Mouse (Mus musculus) kidney, postnatal 36 days (tissue): ENCODE measurements around the gene Cat.

Experiments used
- DNase-seq, 2 experiments: peaks; one replicate each; pipeline ENCODE4 v3.0.0; 2021 to 2022; ENCODE audit warnings: mixed read lengths in 2 of 2

Cat gene

DNA sequence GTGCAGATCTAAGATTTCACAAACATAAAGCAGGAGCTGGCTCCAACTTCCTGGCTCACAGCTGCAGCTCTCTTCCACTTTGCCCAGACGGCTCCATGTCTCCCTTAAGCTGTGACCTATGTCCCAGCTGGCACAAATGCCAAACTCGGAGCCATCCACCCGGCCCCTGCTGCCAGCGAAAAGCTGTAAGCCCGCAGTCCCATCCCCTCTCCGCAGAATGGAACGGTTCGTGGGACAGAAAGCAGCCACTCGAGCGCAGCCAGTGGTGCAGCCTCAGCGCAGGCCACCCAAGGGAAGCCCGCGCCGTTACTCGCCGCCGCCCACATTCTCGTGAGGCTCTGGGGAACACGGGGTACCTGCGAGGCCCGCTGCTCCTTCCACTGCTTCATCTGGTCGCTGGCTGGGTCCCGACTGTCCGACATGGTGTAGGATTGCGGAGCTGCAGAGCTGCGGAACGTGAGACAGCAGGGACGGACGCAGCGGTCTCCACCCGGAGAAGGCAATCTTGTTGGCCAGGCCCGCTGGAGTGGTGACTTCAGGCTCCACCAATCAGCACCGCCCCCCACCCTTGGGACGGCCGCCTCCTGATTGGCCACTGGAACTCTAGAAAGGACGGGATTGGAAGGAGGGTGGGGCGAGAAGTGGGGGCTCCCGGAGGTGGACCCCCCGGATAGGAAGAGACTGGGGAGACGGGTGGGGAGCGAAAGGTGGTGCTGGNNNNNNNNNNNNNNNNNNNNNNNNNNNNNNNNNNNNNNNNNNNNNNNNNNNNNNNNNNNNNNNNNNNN is at the start of gene Cat:
Gene Cat, minus strand, starts transcription at position 544 of the 785 bp plus-strand sequence.
- DNase-seq = peak; percentile 98

DNA sequence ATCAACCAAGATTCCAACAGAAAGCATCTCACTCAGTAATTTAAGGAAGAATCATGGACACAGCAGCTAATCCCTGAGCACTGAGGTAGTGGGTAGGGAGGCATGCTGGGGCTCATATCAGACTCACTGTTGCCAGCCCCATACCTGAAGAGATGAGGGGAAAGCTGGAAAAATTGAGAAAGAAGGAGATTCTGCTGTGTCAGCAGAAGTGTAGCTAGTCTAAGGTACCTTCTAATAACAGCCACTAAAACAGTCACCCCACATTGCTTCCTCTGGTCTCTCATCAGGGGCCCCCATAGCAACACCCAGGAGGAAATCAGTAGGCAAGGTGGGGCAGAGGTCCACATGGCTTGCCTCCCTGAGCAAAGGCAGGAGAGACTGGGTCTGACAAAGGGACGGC is 40.6 kb upstream of the Cat start:
- DNase-seq = no peak

GRCm38 (mm10) chr2:103516472-103516871 is 31.5 kb upstream of the Cat start:
- DNase-seq = no peak

- DNase-seq = no peak
These were observed 30.7 kb upstream of the Cat start for GRCm38 (mm10) chr2:103515513-103516180.

GRCm38 (mm10) chr2:103512066-103512795 is 27.3 kb upstream of the Cat start:
- no peak for DNase-seq

DNA sequence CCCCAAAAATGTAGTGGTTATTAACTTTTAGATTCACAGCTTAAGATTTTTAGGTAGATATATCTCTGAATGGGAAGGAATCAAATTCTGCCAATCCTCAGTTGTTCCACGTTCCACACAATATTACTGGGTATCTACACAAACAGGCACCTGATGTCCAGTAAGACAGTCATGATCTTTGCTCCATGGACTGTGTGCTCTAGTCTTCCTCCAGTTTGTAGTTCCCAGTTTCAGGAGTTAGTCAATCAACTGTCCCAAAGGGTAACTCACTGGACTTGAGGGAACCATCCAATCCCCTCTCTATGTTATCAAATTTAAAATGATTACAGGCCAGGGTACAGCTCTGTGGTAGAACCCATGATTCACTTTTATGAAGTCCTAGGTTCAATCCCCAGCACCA is 26.7 kb upstream of the Cat start:
- DNase-seq = no peak

DNA sequence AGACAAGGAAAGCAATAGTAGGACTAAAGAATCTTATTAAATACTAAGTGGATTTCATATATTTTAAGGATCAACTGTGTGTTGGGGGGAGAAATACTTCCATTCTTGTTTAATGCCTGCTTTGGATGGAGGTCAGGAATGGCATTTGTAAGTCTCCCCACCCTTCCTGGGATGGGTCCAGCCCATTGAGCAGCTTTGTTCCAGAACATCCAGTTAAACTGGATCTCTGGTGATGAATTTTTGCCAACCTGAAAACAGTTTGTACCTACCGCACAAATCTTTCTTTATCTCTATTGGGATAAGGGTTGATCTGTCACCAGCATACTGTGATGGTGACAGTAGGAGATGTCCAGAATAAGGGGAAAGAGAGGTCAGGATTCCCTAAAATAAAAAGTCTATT is 26.1 kb upstream of the Cat start:
- DNase-seq = no peak

DNA sequence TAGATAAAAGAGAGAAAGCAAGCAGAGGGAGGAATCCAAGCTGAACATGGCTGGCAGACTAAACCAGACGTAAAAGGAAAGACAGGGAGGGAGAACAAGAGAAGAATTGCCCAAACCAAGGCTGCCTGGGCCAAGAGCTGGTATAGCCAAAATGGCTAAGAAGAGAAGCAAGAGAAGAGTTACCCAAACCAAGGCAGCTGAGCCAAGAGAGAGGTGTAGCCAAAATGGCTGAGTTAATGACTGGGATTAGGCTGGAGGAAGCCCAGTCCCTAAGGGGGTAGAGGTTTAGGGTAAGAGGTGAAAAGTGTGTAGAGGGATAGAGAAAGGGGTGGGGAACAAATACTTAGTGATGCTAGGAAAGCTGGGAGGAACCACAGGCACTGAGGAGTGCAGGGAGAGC is 22.7 kb upstream of the Cat start:
- DNase-seq = no peak

DNA sequence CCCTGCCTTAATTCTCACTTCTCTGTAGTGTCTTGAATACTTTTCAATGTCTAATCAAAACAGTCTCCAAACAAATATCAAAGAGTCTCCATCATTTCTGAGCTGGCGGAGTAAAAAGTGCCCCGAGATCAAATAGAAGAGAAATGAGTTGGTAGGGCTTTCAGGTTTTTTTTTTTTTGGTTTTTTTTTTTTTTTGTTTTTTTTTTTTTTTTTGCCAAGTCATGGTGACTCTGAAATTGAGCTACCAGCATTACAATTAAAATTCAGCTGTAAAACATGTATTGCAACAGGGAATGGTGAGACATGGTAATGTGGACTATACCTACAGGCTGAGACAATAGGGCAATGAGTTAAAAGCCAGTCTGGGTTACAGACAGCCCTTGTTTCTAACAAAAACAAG is 21.0 kb upstream of the Cat start:
- DNase-seq = no peak

GRCm38 (mm10) chr2:103504463-103504862 is 19.5 kb upstream of the Cat start:
- DNase-seq = no peak

GRCm38 (mm10) chr2:103500769-103501168 is 15.8 kb upstream of the Cat start:
- no peak for DNase-seq

DNA sequence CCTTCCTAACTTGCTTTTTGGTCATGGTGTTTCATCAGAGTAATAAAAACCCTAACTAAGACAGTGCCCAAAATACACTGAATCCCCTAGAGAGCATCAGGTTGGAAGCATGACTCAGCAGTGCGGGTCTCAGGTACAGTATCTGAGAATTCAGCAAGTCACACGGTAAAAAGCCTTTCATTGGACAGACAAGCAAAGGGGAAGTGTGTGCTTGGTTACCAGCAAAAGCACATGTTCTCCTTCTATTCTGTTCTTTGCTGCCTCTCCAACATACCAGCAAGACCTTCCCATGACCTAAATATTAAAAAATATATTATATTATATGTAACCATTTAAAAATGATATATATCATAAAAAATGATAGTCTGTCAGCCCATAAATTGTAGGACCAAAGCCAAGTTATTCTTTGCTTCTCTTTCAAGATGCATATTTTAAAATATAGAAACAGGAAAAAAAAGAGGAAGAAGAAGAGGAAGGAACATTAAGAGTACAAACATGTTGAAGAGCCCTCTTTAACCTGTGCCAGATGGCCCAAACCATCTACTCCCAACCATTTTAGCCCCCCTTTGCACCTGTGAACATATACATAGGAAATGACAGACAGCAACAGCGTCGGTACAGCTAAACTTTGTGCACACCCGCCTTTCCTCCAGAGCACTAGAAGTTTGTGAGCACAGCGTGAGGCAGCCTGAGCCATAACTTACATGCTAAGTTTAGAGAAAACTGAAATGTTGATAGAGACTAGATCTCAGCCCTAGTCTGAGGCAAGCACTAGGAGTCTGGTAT is 10.9 kb upstream of the Cat start:
- no peak for DNase-seq

DNA sequence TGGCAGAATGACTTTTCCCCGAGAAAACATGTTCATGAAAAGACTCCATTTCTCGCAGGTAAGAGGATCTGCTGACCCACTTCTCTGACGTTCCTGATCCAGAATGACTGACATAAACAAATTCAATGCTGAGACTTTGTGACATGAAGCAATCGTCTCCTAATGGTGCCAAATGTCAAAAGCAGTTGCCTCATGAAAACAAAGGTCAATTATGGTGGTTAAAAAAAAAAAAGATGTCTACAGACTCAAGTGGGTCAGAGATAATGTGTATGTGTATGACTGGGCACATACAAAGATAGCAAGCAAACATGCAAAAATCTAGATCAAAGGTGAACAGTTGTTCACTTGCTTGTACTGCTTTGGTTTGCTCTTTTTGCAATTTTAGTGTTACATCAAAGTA is 8.9 kb upstream of the Cat start:
- no peak for DNase-seq

GRCm38 (mm10) chr2:103492526-103492925 is 7.6 kb upstream of the Cat start:
- no peak for DNase-seq

GRCm38 (mm10) chr2:103483986-103484520 is 907 bp downstream of the Cat start:
- DNase-seq = peak in 1 of 2 experiments; percentile 28

DNA sequence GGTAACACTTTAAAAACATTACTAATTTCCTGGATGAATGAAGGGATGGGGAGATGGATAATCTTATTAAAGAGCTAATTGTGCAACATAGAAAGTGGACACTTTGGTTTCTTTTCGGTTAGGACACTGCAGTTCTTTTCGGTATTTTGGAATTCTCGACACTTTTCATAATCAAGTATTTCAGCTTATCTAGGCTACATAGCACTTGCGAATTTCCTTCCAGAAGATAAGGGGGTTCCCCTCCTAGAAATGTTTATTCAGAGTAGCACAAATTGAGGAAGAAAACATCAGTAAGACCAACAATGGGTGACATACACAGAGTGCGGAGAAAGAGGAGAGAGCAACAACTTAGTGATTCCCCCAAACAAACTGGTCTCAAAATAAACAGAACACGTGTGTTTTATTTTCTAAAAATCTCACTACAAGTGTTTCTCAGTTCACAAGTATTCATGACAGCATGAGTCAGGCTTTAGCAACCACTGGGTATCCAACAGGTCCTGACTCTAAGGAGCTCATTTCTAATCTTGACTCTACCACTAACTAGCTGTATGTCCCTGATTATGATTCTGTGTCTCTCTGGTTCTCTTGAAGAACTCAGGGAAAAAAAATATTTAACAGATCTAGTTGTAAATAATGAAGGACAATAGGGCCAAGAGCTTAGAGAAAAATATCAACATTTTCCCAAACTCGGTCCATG is 1.5 kb downstream of the Cat start:
- DNase-seq = no peak

- no peak for DNase-seq
These were observed 3.4 kb downstream of the Cat start for GRCm38 (mm10) chr2:103481314-103482231.

- DNase-seq = no peak
These were observed 4.1 kb downstream of the Cat start for GRCm38 (mm10) chr2:103480871-103481270.

DNA sequence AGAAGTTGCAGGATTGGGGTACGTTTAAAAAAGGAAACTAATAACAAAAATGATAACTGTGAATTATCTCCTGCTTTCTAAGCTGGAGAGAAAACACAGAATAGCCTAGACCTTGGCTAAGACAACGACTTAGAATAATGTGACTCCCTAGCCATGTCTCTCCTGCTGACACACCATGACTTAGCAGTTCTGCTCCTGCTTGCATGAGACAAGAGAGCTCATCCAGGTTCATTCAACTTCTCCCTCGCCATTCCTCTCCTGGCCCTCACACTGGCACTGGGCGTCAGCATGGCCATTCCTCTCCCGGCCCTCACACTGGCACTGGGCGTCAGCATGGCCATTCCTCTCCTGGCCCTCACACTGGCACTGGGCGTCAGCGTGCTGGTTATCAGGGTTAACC is 4.7 kb downstream of the Cat start:
- DNase-seq = peak; percentile 51 to 68

- DNase-seq = no peak
These were observed 6.6 kb downstream of the Cat start for GRCm38 (mm10) chr2:103478326-103478725.

DNA sequence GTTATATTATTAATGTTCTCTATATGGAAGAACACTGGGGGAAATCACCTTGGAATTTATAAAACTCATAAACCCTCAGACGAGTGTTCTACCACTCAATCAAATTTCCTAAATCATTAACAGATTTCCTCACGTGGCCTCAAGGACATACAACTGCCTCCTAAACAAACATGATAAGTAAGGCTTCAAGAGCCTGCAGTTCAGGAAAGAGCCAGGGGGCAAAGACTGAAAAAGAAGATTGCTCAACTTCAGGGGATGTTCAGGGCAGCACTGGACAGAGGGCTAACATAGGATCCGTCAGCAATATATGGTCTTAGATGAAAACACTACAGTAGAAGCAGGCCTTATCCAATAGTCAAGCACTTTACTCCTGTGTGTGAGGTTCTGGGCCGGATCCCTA is 7.5 kb downstream of the Cat start:
- peak; percentile 24 to 79 for DNase-seq
